Mouse (Mus musculus): ENCODE results near the gene R3hcc1l. TPM values are rescaled to one million over a fixed set of nuclear protein-coding genes. Genes with fewer than 3 reads are reported as not detected.
A peak's percentile ranks its signal among the peaks of the same experiment; 100 is the strongest.

Gene R3hcc1l
- polyA plus RNA-seq, 1 experiment from 2014 or later = 24.9 TPM

DNA sequence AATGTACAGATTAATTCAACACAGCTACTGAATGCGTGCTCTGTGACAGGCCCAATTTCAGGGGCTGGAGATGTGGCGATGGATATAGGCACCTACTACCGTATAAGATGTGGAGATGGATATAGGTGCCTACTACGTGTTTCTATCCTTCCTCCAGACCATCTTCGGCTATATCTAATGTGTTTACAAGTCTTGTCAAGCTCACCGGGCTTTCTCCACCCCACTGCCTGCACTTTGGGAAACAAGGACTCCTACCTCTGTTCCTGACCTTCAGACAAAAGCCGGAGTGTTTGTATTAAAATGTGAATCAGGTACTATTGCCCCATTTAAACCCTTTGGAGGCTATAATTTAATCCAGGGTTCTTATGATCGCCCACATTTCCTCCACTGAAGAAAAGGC is 2.4 kb upstream of the R3hcc1l start:
- Histone ChIP-seq H3K9me3 (no peaks in the 10 kb centered on the region), H3K27me3 (replicated peaks; ENCODE audit: low read depth, poor library complexity, severe bottlenecking) (no peaks in the 10 kb centered on the region), H3K4me1 (peaks cover 19% of the 10 kb centered on the region), H3K36me3 (replicated peaks) (no peaks in the 10 kb centered on the region), H3K4me3 (no peak overlapping the region), H3K27ac (replicated peaks) (no peak overlapping the region)
- DNase-seq (ENCODE audit: low spot score) = no peak
- WGBS = 90% methylated on average over 8 of the region's 8 CpGs

DNA sequence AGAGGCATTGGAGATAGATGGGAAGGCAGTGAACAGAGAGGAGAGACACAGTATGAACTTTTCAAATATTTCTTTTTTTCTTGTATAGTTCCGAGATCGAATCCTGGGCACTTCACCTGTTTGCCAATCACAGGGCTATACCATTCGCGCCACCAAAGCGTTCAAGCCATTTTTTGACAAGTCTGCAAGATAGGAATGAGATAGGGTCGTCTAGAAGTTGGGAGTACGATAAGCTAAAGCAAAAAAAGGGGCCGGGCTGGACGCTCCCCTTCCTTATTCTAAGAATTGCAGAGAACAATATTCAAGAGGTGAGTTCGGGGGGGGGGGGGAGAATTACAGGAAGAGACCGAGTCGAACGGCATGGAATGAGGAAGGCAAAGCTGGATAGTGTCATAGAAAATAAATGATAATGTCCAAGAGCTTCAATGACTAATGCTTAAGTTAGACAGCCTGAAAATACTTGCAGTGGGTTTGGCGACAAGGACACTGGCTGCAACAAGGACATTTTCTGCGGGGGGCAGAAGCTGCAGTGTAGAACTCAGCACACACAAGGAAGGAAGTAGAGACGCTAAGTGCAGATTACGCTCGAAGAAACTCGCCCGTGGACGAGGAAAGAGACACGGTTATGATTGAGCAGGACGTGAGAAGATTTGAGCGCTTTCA is 471 bp upstream of the R3hcc1l start:
- peak overlapping the region; percentile 92 for H3K27ac ChIP-seq (replicated peaks)
- H3K4me3 ChIP-seq = peak overlapping the region; percentile 95
- peaks cover 19% of the 10 kb centered on the region for H3K4me1 ChIP-seq
- H3K27me3 ChIP-seq (replicated peaks; ENCODE audit: low read depth, poor library complexity, severe bottlenecking) = no peaks in the 10 kb centered on the region
- DNase-seq (ENCODE audit: low spot score) = no peak
- no peaks in the 10 kb centered on the region for H3K36me3 ChIP-seq (replicated peaks)
- WGBS = 29% methylated on average over 24 of the region's 24 CpGs
- H3K9me3 ChIP-seq = no peaks in the 10 kb centered on the region

- 64% methylated on average over 9 of the region's 9 CpGs for WGBS
- DNase-seq (ENCODE audit: low spot score) = no peak
These were observed 1.2 kb downstream of the R3hcc1l start for GRCm38 (mm10) chr19:42519760-42520159.

DNA sequence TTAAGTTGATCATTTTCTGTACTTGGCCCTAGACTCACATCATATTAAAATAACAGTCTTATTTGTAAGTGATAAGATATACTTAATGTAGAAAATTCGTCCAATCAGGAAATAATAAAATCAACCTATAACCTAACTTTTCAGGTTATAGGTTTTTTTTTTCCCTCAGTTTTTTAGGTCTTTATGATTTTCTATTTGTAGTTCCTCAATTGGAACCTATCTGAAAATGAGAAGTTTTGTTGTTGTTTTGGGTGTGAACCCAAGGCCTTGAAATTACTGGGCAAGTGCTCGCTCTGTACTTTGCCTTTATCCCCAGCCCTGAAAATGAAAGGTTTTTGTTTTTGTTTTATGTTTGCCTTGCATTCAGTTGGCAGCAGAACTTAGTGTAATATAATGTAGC is 6.1 kb downstream of the R3hcc1l start:
- Histone ChIP-seq H3K27me3 (replicated peaks; ENCODE audit: low read depth, poor library complexity, severe bottlenecking) (no peaks in the 10 kb centered on the region), H3K4me1 (peaks cover 9% of the 10 kb centered on the region), H3K4me3 (no peak overlapping the region), H3K36me3 (replicated peaks) (no peaks in the 10 kb centered on the region), H3K27ac (replicated peaks) (no peak overlapping the region), H3K9me3 (no peaks in the 10 kb centered on the region)
- no peak for DNase-seq (ENCODE audit: low spot score)
- 91% methylated on average over 2 of the region's 2 CpGs for WGBS

More at GRCm38 (mm10) chr19:42519760-42520159, 1.2 kb downstream of the R3hcc1l start:
- Histone ChIP-seq H3K27me3 (replicated peaks; ENCODE audit: low read depth, poor library complexity, severe bottlenecking) (no peaks in the 10 kb centered on the region), H3K9me3 (no peaks in the 10 kb centered on the region), H3K36me3 (replicated peaks) (no peaks in the 10 kb centered on the region), H3K4me1 (peaks cover 19% of the 10 kb centered on the region), H3K4me3 (peak overlapping the region; percentile 95), H3K27ac (replicated peaks) (no peak overlapping the region)

- H3K9me3 ChIP-seq = no peaks in the 10 kb centered on the region
- no peak for DNase-seq (ENCODE audit: low spot score)
- no peaks in the 10 kb centered on the region for H3K36me3 ChIP-seq (replicated peaks)
- H3K4me3 ChIP-seq = no peak overlapping the region
- no peaks in the 10 kb centered on the region for H3K4me1 ChIP-seq
- no peak overlapping the region for H3K27ac ChIP-seq (replicated peaks)
- no peaks in the 10 kb centered on the region for H3K27me3 ChIP-seq (replicated peaks; ENCODE audit: low read depth, poor library complexity, severe bottlenecking)
- WGBS = 82% methylated on average over 9 of the region's 9 CpGs
These were observed 11.5 kb downstream of the R3hcc1l start for GRCm38 (mm10) chr19:42529992-42530437.

- 95% methylated on average over 3 of the region's 3 CpGs for whole genome bisulfite sequencing
These were observed 15.9 kb downstream of the R3hcc1l start for GRCm38 (mm10) chr19:42534427-42534826.

DNA sequence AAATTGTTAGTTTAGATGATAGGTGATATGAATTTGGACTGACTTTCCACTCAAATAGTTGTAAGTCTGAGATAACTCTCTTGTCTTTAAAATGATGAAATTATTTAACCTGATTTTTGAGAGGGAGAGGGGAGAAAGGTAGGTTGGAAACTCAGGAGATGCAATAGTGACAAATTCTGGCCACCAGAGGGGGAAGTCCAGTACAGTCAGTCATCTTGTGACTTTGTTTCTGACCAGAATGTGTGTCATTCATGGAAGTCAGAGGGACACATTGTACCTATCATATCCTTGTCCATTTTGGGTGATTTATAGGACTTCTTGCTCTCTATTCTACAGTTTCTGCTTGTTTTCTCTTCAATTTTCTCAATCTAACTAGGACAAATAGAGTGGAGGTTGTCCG is 19.0 kb downstream of the R3hcc1l start:
- no peaks in the 10 kb centered on the region for H3K36me3 ChIP-seq (replicated peaks)
- no peaks in the 10 kb centered on the region for H3K9me3 ChIP-seq
- no peak overlapping the region for H3K4me3 ChIP-seq
- no peak for DNase-seq (ENCODE audit: low spot score)
- H3K27ac ChIP-seq (replicated peaks) = no peak overlapping the region
- no peaks in the 10 kb centered on the region for H3K27me3 ChIP-seq (replicated peaks; ENCODE audit: low read depth, poor library complexity, severe bottlenecking)
- 0 out of 2 replicates have a peak, but pooled peaks cover 5% of the 10 kb centered on the region for H3K4me1 ChIP-seq
- WGBS = 93% methylated on average over 1 of the region's 1 CpGs

More at GRCm38 (mm10) chr19:42534427-42534826, 15.9 kb downstream of the R3hcc1l start:
- Histone ChIP-seq H3K4me1 (no peaks in the 10 kb centered on the region), H3K4me3 (no peak overlapping the region), H3K9me3 (no peaks in the 10 kb centered on the region), H3K27ac (replicated peaks) (no peak overlapping the region), H3K27me3 (replicated peaks; ENCODE audit: low read depth, poor library complexity, severe bottlenecking) (no peaks in the 10 kb centered on the region), H3K36me3 (replicated peaks) (no peaks in the 10 kb centered on the region)
- DNase-seq (ENCODE audit: low spot score) = no peak

GRCm38 (mm10) chr19:42538911-42539310 is 20.4 kb downstream of the R3hcc1l start:
- Histone ChIP-seq H3K4me3 (no peak overlapping the region), H3K27me3 (replicated peaks; ENCODE audit: low read depth, poor library complexity, severe bottlenecking) (no peaks in the 10 kb centered on the region), H3K9me3 (no peaks in the 10 kb centered on the region), H3K36me3 (replicated peaks) (no peaks in the 10 kb centered on the region), H3K4me1 (0 out of 2 replicates have a peak, but pooled peaks cover 5% of the 10 kb centered on the region), H3K27ac (replicated peaks) (no peak overlapping the region)
- no peak for DNase-seq (ENCODE audit: low spot score)
- WGBS = 92% methylated on average over 2 of the region's 2 CpGs

DNA sequence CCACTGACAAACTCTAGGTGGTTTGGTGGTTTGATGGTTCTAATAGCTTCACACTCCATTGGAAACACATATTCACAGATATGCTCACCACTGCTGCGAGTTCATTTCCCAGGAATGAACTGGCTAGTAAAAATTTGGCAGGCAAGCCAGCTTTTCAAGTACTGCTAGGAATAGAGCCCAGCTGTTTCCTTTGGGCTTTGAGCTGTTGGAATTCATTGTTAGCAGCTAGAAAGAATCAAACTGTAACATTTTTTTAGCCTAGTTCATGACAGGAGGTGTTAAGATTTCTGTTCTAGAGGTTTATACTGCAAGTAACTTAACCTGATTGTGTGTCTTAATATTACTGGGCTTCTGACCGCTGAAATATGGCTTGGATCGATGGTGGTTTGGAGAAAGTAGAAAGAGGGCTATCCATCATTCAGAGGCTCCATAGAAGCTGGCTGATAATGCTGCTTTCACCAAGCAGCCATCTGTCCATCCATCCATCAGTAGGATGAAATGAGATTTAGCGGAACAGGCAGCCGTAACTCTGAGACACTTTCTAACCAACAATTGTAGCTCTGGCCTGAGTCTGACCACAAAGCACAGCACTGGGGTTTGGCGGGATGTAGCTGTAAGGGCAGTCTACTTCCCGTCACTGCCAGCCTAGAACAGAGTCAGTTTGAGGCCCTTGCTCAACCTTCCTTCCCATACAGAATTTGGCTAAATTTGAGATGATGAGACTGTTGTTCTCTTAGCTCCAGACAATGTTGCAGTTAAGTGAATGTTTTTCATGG is 21.0 kb downstream of the R3hcc1l start:
- no peaks in the 10 kb centered on the region for H3K36me3 ChIP-seq (replicated peaks)
- H3K9me3 ChIP-seq = no peaks in the 10 kb centered on the region
- no peak overlapping the region for H3K27ac ChIP-seq (replicated peaks)
- 85% methylated on average over 7 of the region's 7 CpGs for WGBS
- H3K27me3 ChIP-seq (replicated peaks; ENCODE audit: low read depth, poor library complexity, severe bottlenecking) = no peaks in the 10 kb centered on the region
- no peak for DNase-seq (ENCODE audit: low spot score)
- H3K4me1 ChIP-seq = 0 out of 2 replicates have a peak, but pooled peaks cover 5% of the 10 kb centered on the region
- no peak overlapping the region for H3K4me3 ChIP-seq

- Histone ChIP-seq H3K9me3 (no peaks in the 10 kb centered on the region), H3K27ac (replicated peaks) (no peak overlapping the region), H3K27me3 (replicated peaks; ENCODE audit: low read depth, poor library complexity, severe bottlenecking) (no peaks in the 10 kb centered on the region), H3K36me3 (replicated peaks) (no peaks in the 10 kb centered on the region), H3K4me3 (no peak overlapping the region), H3K4me1 (0 out of 2 replicates have a peak, but pooled peaks cover 5% of the 10 kb centered on the region)
- 75% methylated on average over 3 of the region's 3 CpGs for WGBS
- no peak for DNase-seq (ENCODE audit: low spot score)
These were observed 22.1 kb downstream of the R3hcc1l start for GRCm38 (mm10) chr19:42540649-42541048.

DNA sequence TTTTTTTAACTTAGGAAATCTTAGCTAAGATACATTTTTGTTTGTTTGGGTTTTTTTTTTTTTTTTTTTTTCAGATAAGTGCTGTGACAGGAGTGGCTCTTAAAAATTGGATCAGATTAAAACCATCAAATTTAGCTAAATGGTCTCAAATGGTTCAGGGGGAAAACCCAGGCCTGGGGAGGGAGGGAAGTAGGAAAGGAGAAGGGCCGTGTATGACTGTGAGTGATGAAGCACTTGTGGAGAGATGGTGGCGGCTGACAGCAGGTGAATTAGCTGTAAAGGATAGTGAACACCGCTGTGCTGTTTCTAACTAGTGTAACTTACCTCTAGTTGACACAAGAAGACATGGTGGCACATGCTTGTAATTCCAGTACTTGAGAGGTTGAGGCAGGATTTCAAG is 40.1 kb downstream of the R3hcc1l start:
- Histone ChIP-seq H3K27ac (replicated peaks) (no peak overlapping the region), H3K4me1 (no peaks in the 10 kb centered on the region), H3K27me3 (replicated peaks; ENCODE audit: low read depth, poor library complexity, severe bottlenecking) (no peaks in the 10 kb centered on the region), H3K4me3 (no peak overlapping the region), H3K9me3 (no peaks in the 10 kb centered on the region), H3K36me3 (replicated peaks) (peaks cover 13% of the 10 kb centered on the region)
- no peak for DNase-seq (ENCODE audit: low spot score)
- WGBS = 85% methylated on average over 3 of the region's 3 CpGs

DNA sequence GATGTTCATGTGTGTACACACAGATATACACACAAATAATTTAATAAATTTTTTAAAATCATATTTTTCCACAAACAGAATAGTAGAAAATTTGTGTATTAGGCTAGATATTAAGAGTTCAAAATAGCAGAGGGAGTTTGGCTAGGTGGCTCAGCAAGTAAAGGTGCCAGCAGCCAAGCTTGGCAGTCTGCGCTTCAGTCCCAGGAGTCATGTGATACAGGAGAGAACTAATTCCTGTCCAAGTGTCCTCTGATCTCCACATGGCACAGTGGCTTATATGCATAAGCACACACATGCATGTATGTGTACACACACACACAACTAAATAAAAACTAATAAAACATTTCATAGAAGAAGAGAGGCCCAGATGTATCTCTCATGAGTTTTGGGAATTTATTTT is 43.4 kb downstream of the R3hcc1l start:
- no peaks in the 10 kb centered on the region for H3K9me3 ChIP-seq
- WGBS = 96% methylated on average over 1 of the region's 1 CpGs

DNA sequence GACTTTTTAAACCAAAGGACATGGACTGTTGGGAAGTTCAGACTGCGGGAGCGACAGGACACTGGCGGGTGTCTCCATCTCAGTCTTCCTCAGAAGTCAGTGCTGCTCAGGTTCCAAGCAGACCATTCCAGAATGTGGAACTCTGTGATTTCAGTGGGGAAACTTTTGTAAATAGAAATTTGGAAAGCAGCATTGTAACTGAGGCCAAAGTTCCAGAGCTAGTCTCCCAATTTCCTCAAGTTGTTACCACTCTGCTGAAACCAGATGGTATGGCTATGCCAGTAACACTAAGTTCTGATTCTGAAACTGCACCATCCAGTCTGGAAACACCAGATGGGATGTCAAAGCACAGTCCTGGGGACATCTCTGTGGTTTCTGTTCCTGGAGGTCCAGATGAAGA is 44.4 kb downstream of the R3hcc1l start:
- no peak overlapping the region for H3K27ac ChIP-seq (replicated peaks)
- no peaks in the 10 kb centered on the region for H3K4me1 ChIP-seq
- H3K9me3 ChIP-seq = no peaks in the 10 kb centered on the region
- H3K27me3 ChIP-seq (replicated peaks; ENCODE audit: low read depth, poor library complexity, severe bottlenecking) = no peaks in the 10 kb centered on the region
- WGBS = 95% methylated on average over 3 of the region's 3 CpGs
- peaks cover 38% of the 10 kb centered on the region for H3K36me3 ChIP-seq (replicated peaks)
- DNase-seq (ENCODE audit: low spot score) = no peak
- H3K4me3 ChIP-seq = no peak overlapping the region

More for the DNA sequence above, 43.4 kb downstream of the R3hcc1l start:
- peaks cover 33% of the 10 kb centered on the region for H3K36me3 ChIP-seq (replicated peaks)
- H3K27ac ChIP-seq (replicated peaks) = no peak overlapping the region
- H3K4me1 ChIP-seq = no peaks in the 10 kb centered on the region
- no peak overlapping the region for H3K4me3 ChIP-seq
- DNase-seq (ENCODE audit: low spot score) = no peak
- H3K27me3 ChIP-seq (replicated peaks; ENCODE audit: low read depth, poor library complexity, severe bottlenecking) = no peaks in the 10 kb centered on the region
